Mouse (Mus musculus) adrenal gland, postnatal 25 days (tissue): Measurements from ENCODE around the gene Lypd4. TPM values are rescaled to one million over a fixed set of nuclear protein-coding genes. Genes with fewer than 3 reads are reported as not detected.

Experiments used
- DNase-seq: peaks from one replicate; pipeline ENCODE4 v3.0.0; 2021; ENCODE audit warnings: mixed read lengths
- total RNA-seq: library from RNA; stranded (reverse); gene quantifications from 2 replicates; pipeline ENCODE4 v1.2.3, GENCODE M21; 2021

The Lypd4 gene
- total RNA-seq, 1 experiment from 2014 or later: not detected

- no peak for DNase-seq
Measured at GRCm38 (mm10) chr7:24887096-24887495, 17.4 kb upstream of the Lypd4 start.

GRCm38 (mm10) chr7:24886308-24886633 lies 16.5 kb upstream of the Lypd4 start:
- DNase-seq: no peak

- DNase-seq: no peak
Measured at GRCm38 (mm10) chr7:24885468-24886307, 15.9 kb upstream of the Lypd4 start.

GRCm38 (mm10) chr7:24884693-24885291 lies 15.1 kb upstream of the Lypd4 start:
- DNase-seq: no peak

GRCm38 (mm10) chr7:24883896-24884692 lies 14.4 kb upstream of the Lypd4 start, which contains the start of gene Rps19:
TSS of gene Rps19 (plus strand) at chr7:24884371.
- peak; percentile 97 for DNase-seq

- DNase-seq: peak; percentile 18
Measured at GRCm38 (mm10) chr7:24882416-24883199, 12.9 kb upstream of the Lypd4 start.

GRCm38 (mm10) chr7:24879620-24880019 lies 9.9 kb upstream of the Lypd4 start:
- no peak for DNase-seq

- no peak for DNase-seq
Measured at GRCm38 (mm10) chr7:24877588-24877987, 7.8 kb upstream of the Lypd4 start.

- no peak for DNase-seq
Measured at GRCm38 (mm10) chr7:24869080-24869479, 661 bp downstream of the Lypd4 start.

- DNase-seq: no peak
Measured at GRCm38 (mm10) chr7:24864156-24864555, 5.6 kb downstream of the Lypd4 start.

- no peak for DNase-seq
Measured at GRCm38 (mm10) chr7:24862853-24863252, 6.9 kb downstream of the Lypd4 start.

- DNase-seq: no peak
Measured at GRCm38 (mm10) chr7:24861913-24862312, 7.8 kb downstream of the Lypd4 start, which contains the start of gene Gm9844. TSS of gene Gm9844 (plus strand) at chr7:24862213.

GRCm38 (mm10) chr7:24859234-24859633 lies 10.5 kb downstream of the Lypd4 start:
- DNase-seq: no peak

GRCm38 (mm10) chr7:24856460-24857120 lies 13.2 kb downstream of the Lypd4 start:
- no peak for DNase-seq

GRCm38 (mm10) chr7:24853695-24854094 lies 16.0 kb downstream of the Lypd4 start:
- DNase-seq: no peak

GRCm38 (mm10) chr7:24853233-24853563 lies 16.5 kb downstream of the Lypd4 start:
- DNase-seq: no peak

- no peak for DNase-seq
Measured at GRCm38 (mm10) chr7:24852557-24853232, 17.0 kb downstream of the Lypd4 start.

GRCm38 (mm10) chr7:24851596-24852325 lies 18.0 kb downstream of the Lypd4 start:
- DNase-seq: no peak

GRCm38 (mm10) chr7:24850899-24851303 lies 18.8 kb downstream of the Lypd4 start:
- DNase-seq: peak; percentile 30

GRCm38 (mm10) chr7:24850162-24850561 lies 19.6 kb downstream of the Lypd4 start:
- no peak for DNase-seq
